Mouse (Mus musculus) midbrain, embryonic 10.5 days (tissue): ENCODE data around the gene Slc25a30. TPM values are rescaled to one million over a fixed set of nuclear protein-coding genes. Genes with fewer than 3 reads are reported as not detected.

Experiments
- DNase-seq: peaks from one replicate; pipeline ENCODE4 v3.0.0-alpha.2; 2017; ENCODE audit warnings: low spot score
- H3K27ac ChIP-seq: fragments of 300-500 bp; sonication (generic); replicated peaks from 2 replicates; pipeline ENCODE4 v1.5.1; 2016; ENCODE audit warnings: mild to moderate bottlenecking
- H3K27me3 ChIP-seq: fragments of 300-500 bp; sonication (generic); 2 replicates; pipeline ENCODE4 v1.6.1; 2016; ENCODE audit warnings: low read depth, mild to moderate bottlenecking; ENCODE audit not compliant: poor library complexity, severe bottlenecking
- H3K36me3 ChIP-seq: fragments of 300-500 bp; sonication (generic); 2 replicates; pipeline ENCODE4 v1.6.1; 2016; ENCODE audit warnings: mild to moderate bottlenecking, moderate library complexity
- H3K4me1 ChIP-seq: fragments of 300-500 bp; sonication (generic); 2 replicates; pipeline ENCODE4 v1.6.1; 2016
- H3K4me3 ChIP-seq: fragments of 300-500 bp; sonication (generic); 2 replicates; pipeline ENCODE4 v1.5.1; 2016; ENCODE audit warnings: mild to moderate bottlenecking, moderate library complexity
- H3K9me3 ChIP-seq: fragments of 300-500 bp; sonication (generic); replicated peaks from 2 replicates; pipeline ENCODE4 v1.6.1; 2016; ENCODE audit warnings: mild to moderate bottlenecking
- WGBS: fragments of 180-500 bp; shearing (Covaris S2); methylation state at CpG from one replicate; pipeline ENCODE4 v1.1.7; 2016; 5-methylcytosine and 5-hydroxymethylcytosine counted together
- polyA plus RNA-seq: library from polyadenylated mRNA; unstranded; fragments of >200 nt; fragmentation: Nextera tagmentation; extraction: Ambion mirVana; gene quantifications from 2 replicates; pipeline ENCODE4 v1.2.1, GENCODE M21; 2016

The Slc25a30 gene
- polyA plus RNA-seq, 1 experiment from 2014 or later = 6.3 TPM

DNA sequence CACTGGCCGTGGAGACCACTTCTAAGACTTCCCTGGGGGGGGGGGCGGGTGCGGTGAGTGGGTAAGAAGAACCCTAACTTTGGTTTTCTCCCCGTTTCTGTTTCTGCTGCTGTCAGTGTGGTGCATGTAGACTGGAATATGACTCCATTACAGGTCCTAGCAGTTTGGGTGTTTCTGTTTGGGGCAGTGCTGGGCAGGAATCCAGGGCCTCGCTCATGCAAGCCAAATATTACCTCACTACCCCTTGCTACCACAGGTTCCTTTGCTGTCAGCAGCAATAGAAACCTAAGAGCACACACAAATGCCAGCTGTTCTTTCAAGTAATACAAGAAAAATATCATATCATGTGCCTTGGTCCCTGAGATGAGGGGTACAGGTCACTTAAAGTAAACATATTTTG is 33.2 kb upstream of the Slc25a30 start:
- WGBS = 84% methylated on average over 5 of the region's 5 CpGs
- no peaks in the 10 kb centered on the region for H3K36me3 ChIP-seq

DNA sequence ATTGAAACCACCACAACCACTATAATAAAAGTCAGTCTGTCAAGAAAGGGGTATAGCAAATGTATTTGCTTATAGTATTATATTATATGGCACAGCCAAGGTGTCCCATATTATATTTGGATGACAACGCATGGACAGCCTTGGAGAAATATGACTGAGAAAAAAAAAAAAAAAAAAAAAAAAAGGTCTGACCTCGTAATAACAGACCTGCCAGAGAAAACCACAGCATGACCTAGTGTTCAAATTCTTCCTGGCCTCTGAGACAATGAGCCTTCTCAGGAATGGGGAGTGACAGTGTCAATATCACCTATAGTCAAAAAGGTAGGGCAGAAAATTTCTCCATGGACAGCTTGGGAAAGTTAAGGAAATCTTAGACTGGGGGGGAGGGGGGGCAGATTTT is 32.5 kb upstream of the Slc25a30 start:
- no peaks in the 10 kb centered on the region for H3K9me3 ChIP-seq
- H3K27me3 ChIP-seq = no peaks in the 10 kb centered on the region
- 88% methylated on average over 2 of the region's 2 CpGs for WGBS
- no peak overlapping the region for H3K27ac ChIP-seq
- no peak overlapping the region for H3K4me3 ChIP-seq
- DNase-seq = no peak
- no peaks in the 10 kb centered on the region for H3K4me1 ChIP-seq
- no peaks in the 10 kb centered on the region for H3K36me3 ChIP-seq

More for the DNA sequence above, 33.2 kb upstream of the Slc25a30 start:
- Histone ChIP-seq H3K4me3 (no peak overlapping the region), H3K4me1 (no peaks in the 10 kb centered on the region), H3K9me3 (no peaks in the 10 kb centered on the region), H3K27ac (no peak overlapping the region), H3K27me3 (no peaks in the 10 kb centered on the region)
- no peak for DNase-seq

DNA sequence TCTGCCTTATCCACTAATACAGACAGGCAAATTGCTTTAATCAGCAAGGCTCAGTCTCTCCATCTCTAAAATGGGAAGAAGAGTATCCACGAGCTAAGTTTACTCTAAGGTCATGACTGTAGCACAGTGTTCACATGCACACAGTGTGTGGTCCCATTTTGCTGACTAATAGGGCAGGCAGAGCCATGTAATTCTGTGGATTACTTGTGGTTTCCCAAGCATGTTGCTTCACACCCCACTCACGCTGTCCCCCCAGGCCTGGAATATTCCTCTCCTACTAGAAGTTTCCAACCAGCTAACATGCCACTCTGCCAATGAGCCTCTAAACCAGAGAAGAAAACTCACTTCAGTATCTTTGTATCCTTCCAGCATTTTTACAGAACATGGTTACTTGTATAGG is 31.7 kb upstream of the Slc25a30 start:
- H3K36me3 ChIP-seq = no peaks in the 10 kb centered on the region
- H3K27me3 ChIP-seq = no peaks in the 10 kb centered on the region
- 89% methylated on average over 2 of the region's 2 CpGs for WGBS
- H3K4me1 ChIP-seq = no peaks in the 10 kb centered on the region
- H3K4me3 ChIP-seq = no peak overlapping the region
- DNase-seq = no peak
- H3K9me3 ChIP-seq = no peaks in the 10 kb centered on the region
- no peak overlapping the region for H3K27ac ChIP-seq

DNA sequence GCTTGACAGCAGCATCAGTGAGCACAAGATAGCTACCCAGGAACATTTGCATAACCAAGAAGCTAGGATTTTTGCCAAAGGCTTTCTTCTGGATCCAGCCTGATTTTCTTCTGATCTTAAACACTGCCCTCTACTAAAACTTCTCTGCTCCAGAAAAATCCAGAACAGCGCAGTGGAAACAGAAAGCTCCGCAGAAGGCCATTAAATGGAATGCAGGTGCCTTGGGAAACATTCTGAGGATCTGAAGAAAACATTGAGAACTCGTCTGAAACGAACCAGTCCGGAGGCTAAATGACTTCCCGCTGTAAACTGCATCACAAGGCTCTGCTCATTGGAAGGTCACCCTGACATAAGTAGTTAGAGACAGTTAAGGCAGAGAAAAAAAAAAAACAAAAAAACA is 23.1 kb upstream of the Slc25a30 start:
- 91% methylated on average over 6 of the region's 6 CpGs for WGBS

DNA sequence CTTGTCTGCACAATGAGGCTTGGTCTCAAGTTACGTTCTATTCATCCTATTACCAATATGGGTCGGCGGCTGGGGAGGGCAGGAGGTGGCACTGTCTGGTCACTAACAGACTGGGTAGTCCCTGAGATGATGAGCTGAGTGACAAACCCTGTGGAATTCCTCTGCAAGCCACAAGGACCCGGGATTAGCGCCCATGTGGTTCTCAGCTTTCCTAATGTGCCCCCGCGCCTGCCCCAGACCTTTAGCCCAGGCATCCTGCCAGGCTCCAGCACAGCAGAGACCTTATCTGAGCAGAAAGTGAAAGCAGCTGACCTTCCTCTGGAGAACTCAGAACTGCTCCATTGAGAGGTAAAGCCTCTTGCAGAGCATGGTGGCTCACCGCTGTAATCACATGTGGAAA is 21.0 kb upstream of the Slc25a30 start:
- Histone ChIP-seq H3K27ac (no peak overlapping the region), H3K9me3 (no peaks in the 10 kb centered on the region), H3K4me1 (0 out of 2 replicates have a peak, but pooled peaks cover 3% of the 10 kb centered on the region), H3K27me3 (no peaks in the 10 kb centered on the region), H3K36me3 (no peaks in the 10 kb centered on the region), H3K4me3 (no peak overlapping the region)
- WGBS = 77% methylated on average over 8 of the region's 8 CpGs
- no peak for DNase-seq

More for the DNA sequence above, 23.1 kb upstream of the Slc25a30 start:
- no peaks in the 10 kb centered on the region for H3K36me3 ChIP-seq
- 0 out of 2 replicates have a peak, but pooled peaks cover 3% of the 10 kb centered on the region for H3K4me1 ChIP-seq
- no peak for DNase-seq
- H3K27me3 ChIP-seq = no peaks in the 10 kb centered on the region
- H3K4me3 ChIP-seq = no peak overlapping the region
- no peak overlapping the region for H3K27ac ChIP-seq
- H3K9me3 ChIP-seq = no peaks in the 10 kb centered on the region

DNA sequence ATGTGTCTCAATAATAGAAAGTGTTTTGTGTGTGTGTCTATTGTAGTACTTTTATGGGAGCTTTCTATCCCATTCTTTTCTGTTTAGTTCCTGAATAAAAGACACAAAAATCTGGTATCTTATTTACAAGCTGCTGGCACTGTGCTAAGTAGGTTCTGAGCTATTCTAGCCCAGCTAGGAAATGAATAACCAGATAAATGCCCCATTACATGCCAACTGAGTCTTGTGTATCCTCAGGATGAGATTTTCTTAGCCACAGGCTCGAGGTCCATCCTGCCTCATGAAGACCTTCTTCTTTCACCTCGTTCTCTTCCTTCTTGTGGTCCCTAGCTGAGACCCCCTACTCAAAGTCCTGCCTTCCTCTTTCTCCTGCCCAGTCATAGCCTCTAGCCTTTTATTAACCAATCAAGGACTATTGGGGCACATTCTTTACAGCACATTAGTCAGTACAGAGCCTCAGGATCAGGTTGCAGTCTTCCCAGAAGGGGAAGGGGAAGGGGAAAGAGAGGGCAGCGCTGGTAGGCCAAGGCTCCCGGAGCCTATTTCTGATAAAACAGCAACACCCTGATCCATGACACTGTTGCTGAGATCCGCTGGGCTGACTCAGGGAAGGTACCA is 11.0 kb upstream of the Slc25a30 start:
- 60% methylated on average over 5 of the region's 5 CpGs for WGBS
- H3K4me3 ChIP-seq = no peak overlapping the region
- no peak for DNase-seq
- H3K27ac ChIP-seq = no peak overlapping the region
- no peaks in the 10 kb centered on the region for H3K27me3 ChIP-seq
- no peaks in the 10 kb centered on the region for H3K9me3 ChIP-seq
- no peaks in the 10 kb centered on the region for H3K36me3 ChIP-seq
- peaks cover 7% of the 10 kb centered on the region for H3K4me1 ChIP-seq

DNA sequence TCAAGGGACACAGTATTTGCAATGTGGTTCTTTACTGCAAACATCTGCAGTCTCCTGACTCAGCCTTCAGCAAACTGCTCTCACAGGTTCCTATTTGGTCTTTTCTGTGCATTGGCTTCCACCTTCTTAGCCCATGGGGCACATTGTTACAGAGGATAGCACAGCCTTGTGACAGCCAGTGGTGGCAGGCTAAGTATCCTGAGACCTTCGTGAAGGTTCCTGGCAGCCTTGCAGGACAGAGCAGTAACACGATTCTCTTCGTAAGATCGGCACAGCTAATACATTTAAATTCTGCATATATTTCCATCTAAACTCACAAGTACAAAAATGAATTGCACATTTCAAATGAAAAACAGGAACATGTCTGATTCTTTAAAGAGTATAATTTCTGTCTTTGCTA is 9.1 kb upstream of the Slc25a30 start:
- no peak for DNase-seq
- H3K27ac ChIP-seq = no peak overlapping the region
- H3K27me3 ChIP-seq = no peaks in the 10 kb centered on the region
- no peaks in the 10 kb centered on the region for H3K9me3 ChIP-seq
- no peak overlapping the region for H3K4me3 ChIP-seq
- no peaks in the 10 kb centered on the region for H3K36me3 ChIP-seq
- WGBS = 92% methylated on average over 4 of the region's 4 CpGs
- peaks cover 7% of the 10 kb centered on the region for H3K4me1 ChIP-seq

DNA sequence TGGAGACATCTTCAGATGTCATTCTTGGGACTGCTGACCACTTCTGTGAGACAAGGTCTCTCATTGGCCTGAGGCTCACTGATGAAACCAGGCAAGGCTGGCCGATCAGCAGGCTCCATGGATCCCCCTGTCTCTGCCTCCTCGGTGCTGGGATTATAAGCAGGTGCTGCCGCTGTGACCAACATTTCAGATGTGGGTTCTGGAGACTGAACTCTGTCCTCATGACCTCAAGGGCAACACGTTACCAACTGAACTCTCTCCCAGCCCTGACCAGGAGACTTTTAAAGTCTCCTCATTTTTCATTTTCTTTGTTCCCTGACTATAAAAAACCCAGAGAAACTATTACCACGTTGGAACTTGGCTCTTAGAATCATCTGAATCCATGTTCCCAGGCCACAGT is 7.9 kb upstream of the Slc25a30 start:
- H3K4me1 ChIP-seq = peaks cover 7% of the 10 kb centered on the region
- H3K27me3 ChIP-seq = no peaks in the 10 kb centered on the region
- 85% methylated on average over 5 of the region's 5 CpGs for WGBS
- H3K4me3 ChIP-seq = no peak overlapping the region
- no peaks in the 10 kb centered on the region for H3K9me3 ChIP-seq
- no peak for DNase-seq
- H3K27ac ChIP-seq = no peak overlapping the region
- no peaks in the 10 kb centered on the region for H3K36me3 ChIP-seq

DNA sequence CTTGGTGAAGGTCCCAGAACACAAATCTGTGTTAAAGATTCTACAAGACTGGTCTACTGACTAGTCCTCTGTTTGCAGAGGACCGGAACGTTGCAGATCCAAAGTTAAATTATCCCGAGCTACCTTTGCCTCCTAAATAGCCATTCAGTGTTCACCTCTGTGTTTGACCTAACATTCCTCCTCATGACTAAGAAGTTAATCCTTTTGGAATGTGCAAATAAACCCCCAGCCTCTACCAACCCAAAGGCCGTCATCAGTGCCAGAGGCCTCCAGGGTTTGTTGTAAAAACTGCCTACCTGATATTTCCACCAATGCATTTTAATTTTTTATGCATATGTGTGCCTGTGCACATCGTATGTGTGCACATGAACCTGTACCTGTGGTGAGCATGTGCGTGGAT is 7.5 kb upstream of the Slc25a30 start:
- H3K4me1 ChIP-seq = peaks cover 7% of the 10 kb centered on the region
- WGBS = 72% methylated on average over 6 of the region's 6 CpGs
- H3K9me3 ChIP-seq = no peaks in the 10 kb centered on the region
- no peak overlapping the region for H3K27ac ChIP-seq
- no peak for DNase-seq
- peaks cover 2% of the 10 kb centered on the region; the same call in 1 of the 2 replicates for H3K27me3 ChIP-seq
- H3K4me3 ChIP-seq = no peak overlapping the region
- H3K36me3 ChIP-seq = no peaks in the 10 kb centered on the region

DNA sequence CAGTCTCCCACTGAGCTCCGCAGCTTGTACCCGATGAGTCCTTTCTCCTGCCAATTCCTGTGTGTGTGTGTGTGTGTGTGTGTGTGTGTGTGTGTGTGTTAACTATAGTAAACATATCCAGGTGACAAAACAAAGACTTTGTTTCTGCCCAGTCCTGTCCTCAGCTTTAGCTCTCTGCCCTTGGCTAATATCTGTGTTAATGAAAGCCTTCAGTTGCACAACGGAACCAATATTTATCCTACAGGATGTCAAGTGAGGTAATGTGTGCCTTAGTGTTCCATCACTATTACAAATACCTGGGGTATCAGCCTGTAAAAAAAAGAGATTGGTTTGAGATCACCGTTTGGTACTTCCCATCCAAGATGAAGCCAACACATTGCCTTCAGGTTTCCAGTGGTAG is 6.3 kb upstream of the Slc25a30 start:
- Histone ChIP-seq H3K27ac (no peak overlapping the region), H3K4me1 (peaks cover 7% of the 10 kb centered on the region), H3K36me3 (no peaks in the 10 kb centered on the region), H3K9me3 (no peaks in the 10 kb centered on the region), H3K27me3 (peaks cover 14% of the 10 kb centered on the region), H3K4me3 (no peak overlapping the region)
- no peak for DNase-seq
- WGBS = 92% methylated on average over 4 of the region's 4 CpGs

DNA sequence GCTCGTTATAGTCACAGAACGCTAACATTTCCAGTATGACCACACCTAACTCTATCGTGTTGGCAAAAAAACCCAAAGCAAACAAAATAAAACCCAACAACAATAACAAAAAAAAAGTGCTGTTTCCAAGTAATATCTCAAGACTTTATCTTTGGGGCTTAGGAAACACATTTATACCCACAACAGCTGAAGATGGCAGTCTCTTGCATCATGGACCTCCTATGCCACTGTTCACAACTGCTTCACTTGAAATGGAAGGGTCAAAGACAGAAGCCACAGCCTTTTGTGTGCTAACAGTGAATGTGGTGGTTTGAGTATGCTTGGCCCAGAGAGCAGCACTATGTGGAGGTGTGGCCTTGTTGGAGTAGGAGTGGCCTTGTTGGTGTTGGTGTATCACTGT is 4.5 kb upstream of the Slc25a30 start:
- DNase-seq = no peak
- Histone ChIP-seq H3K4me3 (no peak overlapping the region), H3K27me3 (peaks cover 19% of the 10 kb centered on the region), H3K36me3 (no peaks in the 10 kb centered on the region), H3K4me1 (peaks cover 17% of the 10 kb centered on the region), H3K9me3 (no peaks in the 10 kb centered on the region), H3K27ac (no peak overlapping the region)
- 83% methylated on average over 3 of the region's 3 CpGs for WGBS

DNA sequence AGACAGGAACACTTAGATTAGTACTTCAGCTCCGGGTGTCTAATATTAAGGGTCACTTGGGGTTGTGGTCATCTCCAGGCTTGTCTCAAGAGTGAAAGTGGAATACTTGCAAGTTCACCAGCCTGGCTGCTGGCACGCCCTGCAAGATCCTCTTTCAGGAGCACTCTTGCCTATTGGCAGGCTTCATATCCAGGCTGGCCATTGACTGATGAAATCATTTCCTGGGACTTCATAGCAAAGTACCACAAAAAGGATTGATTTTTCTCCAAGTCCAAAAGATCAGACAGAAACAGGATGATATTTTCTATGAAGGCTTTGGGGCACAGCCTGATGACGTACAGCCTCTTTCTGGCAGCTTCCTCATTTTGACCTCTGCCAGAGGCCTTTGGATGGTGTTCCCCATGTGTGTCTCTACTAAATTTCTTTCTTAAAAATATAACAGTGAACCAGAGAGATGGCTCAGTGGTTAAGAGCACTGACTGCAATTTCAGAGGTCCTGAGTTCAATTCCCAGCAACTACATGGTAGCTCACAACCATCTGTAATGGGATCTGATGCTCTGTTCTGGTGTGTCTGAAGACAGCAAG is 3.7 kb upstream of the Slc25a30 start:
- Histone ChIP-seq H3K4me3 (no peak overlapping the region), H3K9me3 (no peaks in the 10 kb centered on the region), H3K27ac (no peak overlapping the region), H3K4me1 (peaks cover 26% of the 10 kb centered on the region), H3K27me3 (peaks cover 19% of the 10 kb centered on the region), H3K36me3 (no peaks in the 10 kb centered on the region)
- WGBS = 88% methylated on average over 3 of the region's 3 CpGs
- no peak for DNase-seq

DNA sequence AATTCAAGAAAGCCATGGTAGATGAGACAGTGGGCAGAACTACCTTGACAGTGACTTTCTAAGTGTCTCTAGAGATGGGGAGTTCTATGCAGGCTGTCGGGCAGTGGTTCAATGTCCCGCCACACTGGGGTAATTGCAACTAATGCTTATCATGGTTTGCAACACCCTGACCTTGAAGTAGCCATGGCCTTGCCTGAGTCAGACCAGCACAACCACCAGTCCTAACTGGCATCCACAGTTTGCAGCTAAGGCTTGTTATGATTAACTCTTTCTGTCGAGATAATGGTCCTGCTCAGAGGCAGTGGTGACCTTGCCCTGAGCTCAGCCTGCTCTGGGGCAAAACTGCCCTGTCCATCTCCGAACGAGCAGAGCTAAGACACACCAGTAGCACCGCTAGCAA is 2.5 kb upstream of the Slc25a30 start:
- no peak overlapping the region for H3K27ac ChIP-seq
- DNase-seq = no peak

More for the DNA sequence above, 2.5 kb upstream of the Slc25a30 start:
- Histone ChIP-seq H3K4me1 (peaks cover 23% of the 10 kb centered on the region), H3K4me3 (no peak overlapping the region), H3K9me3 (no peaks in the 10 kb centered on the region), H3K36me3 (no peaks in the 10 kb centered on the region), H3K27me3 (peaks cover 19% of the 10 kb centered on the region)
- 86% methylated on average over 6 of the region's 6 CpGs for WGBS
